Mouse (Mus musculus) embryonic facial prominence, embryonic 12.5 days (tissue): Measurements from ENCODE around the gene Zdhhc1. TPM values are rescaled to one million over a fixed set of nuclear protein-coding genes. Genes with fewer than 3 reads are reported as not detected.

Experiments used
- ATAC-seq: fragments of 200-750 bp; cut with Nextera tagmentation; 2 replicates; pipeline ENCODE4 v1.8.0; 2017; ENCODE audit not compliant: insufficient number of reproducible peaks, insufficient read depth, low FRiP score, low TSS enrichment
- H3K27ac ChIP-seq: fragments of 300-500 bp; sonication (generic); 2 replicates; pipeline ENCODE4 v1.5.1; 2016; ENCODE audit warnings: mild to moderate bottlenecking
- H3K27me3 ChIP-seq: fragments of 300-500 bp; sonication (generic); 2 replicates; pipeline ENCODE4 v1.6.1; 2016; ENCODE audit warnings: mild to moderate bottlenecking, moderate library complexity
- H3K36me3 ChIP-seq: fragments of 300-500 bp; sonication (generic); 2 replicates; pipeline ENCODE4 v1.6.1; 2016; ENCODE audit warnings: mild to moderate bottlenecking
- H3K4me1 ChIP-seq: fragments of 300-500 bp; sonication (generic); 2 replicates; pipeline ENCODE4 v1.6.1; 2016
- H3K4me2 ChIP-seq: fragments of 300-500 bp; sonication (generic); replicated peaks from 2 replicates; pipeline ENCODE4 v1.6.1; 2016; ENCODE audit warnings: mild to moderate bottlenecking, moderate library complexity
- H3K4me3 ChIP-seq: fragments of 300-500 bp; sonication (generic); 2 replicates; pipeline ENCODE4 v1.5.1; 2016; ENCODE audit warnings: mild to moderate bottlenecking
- H3K9ac ChIP-seq: fragments of 300-500 bp; sonication (generic); 2 replicates; pipeline ENCODE4 v1.6.1; 2016; ENCODE audit warnings: mild to moderate bottlenecking, moderate library complexity
- H3K9me3 ChIP-seq: fragments of 300-500 bp; sonication (generic); 2 replicates; pipeline ENCODE4 v1.6.1; 2016; ENCODE audit warnings: mild to moderate bottlenecking, moderate library complexity
- WGBS: fragments of 180-500 bp; shearing (Covaris S2); methylation state at CpG from one replicate; pipeline ENCODE4 v1.1.7; 2016; 5-methylcytosine and 5-hydroxymethylcytosine counted together
- polyA plus RNA-seq: library from polyadenylated mRNA; unstranded; fragments of >200 nt; fragmentation: Nextera tagmentation; extraction: Ambion mirVana; gene quantifications from 2 replicates; pipeline ENCODE4 v1.2.1, GENCODE M21; 2016

Gene Zdhhc1
- polyA plus RNA-seq, 1 experiment from 2014 or later: 41.8 TPM

GRCm38 (mm10) chr8:105489281-105489680 is 7.4 kb downstream of the Zdhhc1 start:
- WGBS: 39% methylated on average over 1 of the region's 1 CpGs
- Histone ChIP-seq H3K36me3 (no peaks in the 10 kb centered on the region), H3K9me3 (no peaks in the 10 kb centered on the region), H3K9ac (no peak overlapping the region), H3K27me3 (no peaks in the 10 kb centered on the region), H3K4me3 (no peak overlapping the region), H3K4me1 (peaks cover 12% of the 10 kb centered on the region), H3K4me2 (no peak overlapping the region), H3K27ac (no peak overlapping the region)
- no peak for ATAC-seq

- H3K27ac ChIP-seq: no peak overlapping the region
- no peak overlapping the region for H3K4me2 ChIP-seq
- 68% methylated on average over 3 of the region's 3 CpGs for WGBS
- no peak for ATAC-seq
- no peaks in the 10 kb centered on the region for H3K36me3 ChIP-seq
- no peak overlapping the region for H3K4me3 ChIP-seq
- H3K9me3 ChIP-seq: no peaks in the 10 kb centered on the region
- no peak overlapping the region for H3K9ac ChIP-seq
- H3K4me1 ChIP-seq: peaks cover 18% of the 10 kb centered on the region
- no peaks in the 10 kb centered on the region for H3K27me3 ChIP-seq
Observed at GRCm38 (mm10) chr8:105488082-105488481, 8.6 kb downstream of the Zdhhc1 start.

GRCm38 (mm10) chr8:105484392-105484791 is 12.3 kb downstream of the Zdhhc1 start:
- WGBS: 30% methylated on average over 2 of the region's 2 CpGs

GRCm38 (mm10) chr8:105484030-105484368 is 12.7 kb downstream of the Zdhhc1 start:
- H3K4me2 ChIP-seq: no peak overlapping the region
- no peak overlapping the region; the same call in 1 of the 2 replicates for H3K9ac ChIP-seq
- H3K9me3 ChIP-seq: no peaks in the 10 kb centered on the region
- H3K36me3 ChIP-seq: no peaks in the 10 kb centered on the region
- WGBS: 15% methylated on average over 3 of the region's 3 CpGs
- H3K27me3 ChIP-seq: no peaks in the 10 kb centered on the region
- no peak overlapping the region for H3K4me3 ChIP-seq
- ATAC-seq: no peak
- H3K4me1 ChIP-seq: peaks cover 28% of the 10 kb centered on the region
- peak overlapping the region; percentile 54; the same call in 1 of the 2 replicates for H3K27ac ChIP-seq

More at GRCm38 (mm10) chr8:105484392-105484791, 12.3 kb downstream of the Zdhhc1 start:
- no peak overlapping the region for H3K4me2 ChIP-seq
- H3K4me3 ChIP-seq: no peak overlapping the region
- no peak; the same call in 1 of the 2 replicates for ATAC-seq
- no peaks in the 10 kb centered on the region for H3K9me3 ChIP-seq
- H3K9ac ChIP-seq: no peak overlapping the region; the same call in 1 of the 2 replicates
- peaks cover 28% of the 10 kb centered on the region for H3K4me1 ChIP-seq
- H3K36me3 ChIP-seq: no peaks in the 10 kb centered on the region
- H3K27ac ChIP-seq: peak overlapping the region; percentile 54; the same call in 1 of the 2 replicates
- H3K27me3 ChIP-seq: no peaks in the 10 kb centered on the region

GRCm38 (mm10) chr8:105483212-105484029 is 13.3 kb downstream of the Zdhhc1 start:
- no peaks in the 10 kb centered on the region for H3K27me3 ChIP-seq
- H3K4me3 ChIP-seq: no peak overlapping the region
- peaks cover 28% of the 10 kb centered on the region for H3K4me1 ChIP-seq
- H3K9ac ChIP-seq: 0 out of 2 replicates have a peak overlapping the region, but pooled peaks have one; percentile 15
- no peak overlapping the region for H3K4me2 ChIP-seq
- no peaks in the 10 kb centered on the region for H3K9me3 ChIP-seq
- no peaks in the 10 kb centered on the region for H3K36me3 ChIP-seq
- WGBS: 23% methylated on average over 14 of the region's 14 CpGs
- ATAC-seq: no peak; the same call in 1 of the 2 replicates
- H3K27ac ChIP-seq: 0 out of 2 replicates have a peak overlapping the region, but pooled peaks have one; percentile 54

- 83% methylated on average over 8 of the region's 8 CpGs for WGBS
- Histone ChIP-seq H3K36me3 (no peaks in the 10 kb centered on the region), H3K27me3 (no peaks in the 10 kb centered on the region), H3K27ac (no peak overlapping the region), H3K9ac (no peak overlapping the region), H3K4me3 (no peak overlapping the region), H3K4me2 (no peak overlapping the region), H3K4me1 (peaks cover 28% of the 10 kb centered on the region), H3K9me3 (no peaks in the 10 kb centered on the region)
- no peak for ATAC-seq
Observed at GRCm38 (mm10) chr8:105482123-105482522, 14.6 kb downstream of the Zdhhc1 start.

- no peak overlapping the region for H3K4me3 ChIP-seq
- no peak overlapping the region for H3K4me2 ChIP-seq
- no peaks in the 10 kb centered on the region for H3K36me3 ChIP-seq
- 68% methylated on average over 6 of the region's 6 CpGs for WGBS
- H3K9me3 ChIP-seq: no peaks in the 10 kb centered on the region
- H3K4me1 ChIP-seq: peaks cover 28% of the 10 kb centered on the region
- H3K27ac ChIP-seq: peak overlapping the region; percentile 50; the same call in 1 of the 2 replicates
- no peak for ATAC-seq
- peaks cover 4% of the 10 kb centered on the region; the same call in 1 of the 2 replicates for H3K27me3 ChIP-seq
- no peak overlapping the region for H3K9ac ChIP-seq
Observed at GRCm38 (mm10) chr8:105481453-105481852, 15.2 kb downstream of the Zdhhc1 start.

GRCm38 (mm10) chr8:105481013-105481412 is 15.7 kb downstream of the Zdhhc1 start:
- H3K27me3 ChIP-seq: peaks cover 9% of the 10 kb centered on the region
- H3K4me1 ChIP-seq: peaks cover 28% of the 10 kb centered on the region
- ATAC-seq: no peak
- H3K27ac ChIP-seq: peak overlapping the region; percentile 50
- no peak overlapping the region for H3K4me3 ChIP-seq
- 15% methylated on average over 2 of the region's 2 CpGs for WGBS
- H3K9me3 ChIP-seq: no peaks in the 10 kb centered on the region
- no peak overlapping the region for H3K4me2 ChIP-seq
- 0 out of 2 replicates have a peak, but pooled peaks cover 3% of the 10 kb centered on the region for H3K36me3 ChIP-seq
- no peak overlapping the region for H3K9ac ChIP-seq

GRCm38 (mm10) chr8:105477792-105478191 is 18.9 kb downstream of the Zdhhc1 start:
- H3K27ac ChIP-seq: no peak overlapping the region
- no peak overlapping the region for H3K4me3 ChIP-seq
- H3K4me2 ChIP-seq: no peak overlapping the region
- H3K9me3 ChIP-seq: no peaks in the 10 kb centered on the region
- no peak overlapping the region for H3K9ac ChIP-seq
- ATAC-seq: no peak
- peaks cover 36% of the 10 kb centered on the region for H3K27me3 ChIP-seq
- H3K36me3 ChIP-seq: peaks cover 9% of the 10 kb centered on the region
- peaks cover 27% of the 10 kb centered on the region for H3K4me1 ChIP-seq
- WGBS: 81% methylated on average over 3 of the region's 3 CpGs

- peaks cover 46% of the 10 kb centered on the region for H3K27me3 ChIP-seq
- no peak overlapping the region for H3K4me3 ChIP-seq
- no peak for ATAC-seq
- no peak overlapping the region for H3K4me2 ChIP-seq
- no peak overlapping the region for H3K9ac ChIP-seq
- 41% methylated on average over 25 of the region's 25 CpGs for WGBS
- H3K4me1 ChIP-seq: peaks cover 27% of the 10 kb centered on the region
- peaks cover 9% of the 10 kb centered on the region for H3K36me3 ChIP-seq
- no peaks in the 10 kb centered on the region for H3K9me3 ChIP-seq
- H3K27ac ChIP-seq: no peak overlapping the region
Observed at GRCm38 (mm10) chr8:105476628-105477413, 19.9 kb downstream of the Zdhhc1 start.

GRCm38 (mm10) chr8:105476161-105476560 is 20.5 kb downstream of the Zdhhc1 start:
- Histone ChIP-seq H3K27ac (no peak overlapping the region), H3K36me3 (peaks cover 9% of the 10 kb centered on the region), H3K9ac (no peak overlapping the region), H3K4me1 (peaks cover 29% of the 10 kb centered on the region), H3K4me2 (no peak overlapping the region), H3K4me3 (no peak overlapping the region), H3K9me3 (no peaks in the 10 kb centered on the region), H3K27me3 (peaks cover 47% of the 10 kb centered on the region)
- WGBS: 92% methylated on average over 7 of the region's 7 CpGs
- no peak for ATAC-seq
